Mouse (Mus musculus) intestine, postnatal 0 days (tissue): Measurements from ENCODE around the gene Kcnk13. TPM values are rescaled to one million over a fixed set of nuclear protein-coding genes. Genes with fewer than 3 reads are reported as not detected.

Experiments
- ATAC-seq: fragments of 200-750 bp; cut with Nextera tagmentation; 2 replicates; pipeline ENCODE4 v1.8.0; 2017; ENCODE audit warnings: mild to moderate bottlenecking, moderate TSS enrichment, moderate library complexity
- H3K27ac ChIP-seq: fragments of 300-500 bp; sonication (generic); 2 replicates; pipeline ENCODE4 v1.5.1; 2014; ENCODE audit warnings: mild to moderate bottlenecking, low read depth, low read length, moderate library complexity
- H3K27me3 ChIP-seq: fragments of 300-500 bp; sonication (generic); replicated peaks from 2 replicates; pipeline ENCODE4 v1.6.1; 2014; ENCODE audit warnings: low read length, mixed read lengths; ENCODE audit not compliant: control insufficient read depth, insufficient read depth
- H3K36me3 ChIP-seq: fragments of 300-500 bp; sonication (generic); 2 replicates; pipeline ENCODE4 v1.6.1; 2014; ENCODE audit warnings: mild to moderate bottlenecking, moderate library complexity; ENCODE audit not compliant: control insufficient read depth, insufficient read depth
- H3K4me1 ChIP-seq: fragments of 300-500 bp; sonication (generic); replicated peaks from 2 replicates; pipeline ENCODE4 v1.6.1; 2014; ENCODE audit warnings: antibody characterized with exemption, low read length, mixed read lengths; ENCODE audit not compliant: control insufficient read depth, insufficient read depth
- H3K4me2 ChIP-seq: fragments of 300-500 bp; sonication (generic); replicated peaks from 2 replicates; pipeline ENCODE4 v1.6.1; 2014; ENCODE audit warnings: low read depth, mild to moderate bottlenecking, moderate library complexity
- H3K4me3 ChIP-seq: fragments of 300-500 bp; sonication (generic); 2 replicates; pipeline ENCODE4 v1.5.1; 2014; ENCODE audit warnings: low read depth, low read length
- H3K9ac ChIP-seq: fragments of 300-500 bp; sonication (generic); 2 replicates; pipeline ENCODE4 v1.6.1; 2014; ENCODE audit warnings: mild to moderate bottlenecking, low read depth, low read length
- H3K9me3 ChIP-seq: fragments of 300-500 bp; sonication (generic); 2 replicates; pipeline ENCODE4 v1.6.1; 2016; ENCODE audit warnings: mixed run types; ENCODE audit not compliant: control insufficient read depth
- CTCF ChIP-seq: sonication (generic); IDR thresholded peaks from 2 replicates; pipeline ENCODE4 v1.5.1; 2016; ENCODE audit warnings: low read depth, mild to moderate bottlenecking, control low read depth, antibody characterized with exemption, moderate library complexity
- WGBS: fragments of 180-500 bp; shearing (Covaris S2); extraction: QIAGEN DNeasy Blood & Tissue Kit; methylation state at CpG from one replicate; pipeline ENCODE4 v1.1.7; 2014; 5-methylcytosine and 5-hydroxymethylcytosine counted together
- polyA plus RNA-seq: library from polyadenylated mRNA; unstranded; fragments of >200 nt; fragmentation: Nextera tagmentation; extraction: Ambion mirVana; gene quantifications from 2 replicates; pipeline ENCODE4 v1.2.1, GENCODE M21; 2015

Kcnk13 gene
- polyA plus RNA-seq, 1 experiment from 2014 or later: 0.43 TPM

DNA sequence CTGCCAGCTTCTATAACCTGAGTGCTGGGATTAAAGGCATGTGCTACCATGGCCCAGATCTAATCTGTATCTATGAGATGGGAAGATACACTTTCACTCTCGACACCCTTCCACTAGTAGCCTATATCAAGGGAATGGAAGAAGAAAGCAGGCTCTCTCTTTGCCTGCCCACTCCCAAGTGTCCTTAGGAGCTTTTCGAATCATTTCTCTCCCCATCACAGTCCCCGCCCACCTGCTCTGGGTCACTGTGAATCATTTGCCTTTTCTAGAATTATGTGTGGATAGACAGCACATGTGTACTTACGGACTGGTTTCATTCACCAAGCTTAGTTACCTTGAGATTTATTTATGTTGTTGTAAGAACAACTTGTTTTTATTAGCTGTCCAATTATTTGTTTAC, 68.2 kb downstream of the Kcnk13 start:
- Histone ChIP-seq H3K36me3 (no peaks in the 10 kb centered on the region), H3K4me1 (no peaks in the 10 kb centered on the region), H3K4me3 (no peak overlapping the region), H3K9me3 (no peaks in the 10 kb centered on the region), H3K4me2 (no peak overlapping the region), H3K9ac (no peak overlapping the region), H3K27ac (no peak overlapping the region), H3K27me3 (no peaks in the 10 kb centered on the region)
- ATAC-seq: no peak
- WGBS: 81% methylated on average over 4 of the region's 4 CpGs
- no peak for TF ChIP-seq CTCF

DNA sequence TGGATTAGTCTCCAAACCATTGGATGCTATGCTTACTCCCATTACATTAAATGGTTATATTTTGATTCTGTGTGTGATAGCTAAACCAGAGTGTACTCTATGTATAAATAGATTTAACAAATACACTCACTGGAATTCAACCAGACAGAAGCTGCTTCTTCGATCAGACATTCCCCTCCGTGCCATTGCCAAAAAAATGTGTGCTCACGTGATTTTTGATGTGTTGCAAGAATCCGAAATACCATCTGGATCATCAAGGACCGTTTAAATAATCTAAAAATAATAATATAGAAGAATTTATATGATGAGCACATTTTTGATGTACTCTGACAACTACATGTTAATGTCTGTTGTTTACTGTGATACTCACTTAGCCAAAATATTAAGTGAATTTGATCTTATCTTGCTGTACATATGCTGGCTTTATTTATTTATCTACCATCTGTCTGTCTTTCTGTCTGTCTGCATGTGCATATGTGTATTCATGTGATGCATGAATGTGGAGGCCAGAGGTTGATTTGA, 74.5 kb downstream of the Kcnk13 start:
- H3K9me3 ChIP-seq: no peaks in the 10 kb centered on the region
- no peak overlapping the region for H3K27ac ChIP-seq
- 79% methylated on average over 5 of the region's 5 CpGs for WGBS
- ATAC-seq: no peak
- H3K27me3 ChIP-seq: no peaks in the 10 kb centered on the region
- no peak overlapping the region for H3K4me3 ChIP-seq
- TF ChIP-seq CTCF: no peak
- H3K36me3 ChIP-seq: no peaks in the 10 kb centered on the region
- H3K4me1 ChIP-seq: no peaks in the 10 kb centered on the region
- no peak overlapping the region for H3K9ac ChIP-seq
- no peak overlapping the region for H3K4me2 ChIP-seq

DNA sequence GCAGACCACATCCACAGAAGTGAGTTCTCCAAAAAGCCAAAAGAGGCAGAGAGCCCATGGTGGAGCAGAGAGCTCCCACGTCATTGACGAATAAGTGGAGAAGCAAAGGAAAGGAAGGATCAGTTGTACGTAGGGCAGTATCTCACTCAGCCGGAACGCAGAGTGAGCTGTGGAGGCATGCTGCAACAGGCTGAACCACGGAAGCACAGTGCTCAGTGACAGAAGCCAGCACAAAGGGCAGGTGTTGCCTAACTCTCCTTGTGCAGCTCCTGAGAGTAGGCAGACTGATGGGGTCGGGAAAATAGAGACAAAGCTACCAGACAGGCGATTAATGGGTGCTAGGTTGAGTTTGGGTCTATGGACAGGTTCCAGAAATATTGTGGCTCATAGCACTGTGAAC, 77.8 kb downstream of the Kcnk13 start:
- Histone ChIP-seq H3K27me3 (no peaks in the 10 kb centered on the region), H3K4me3 (no peak overlapping the region), H3K4me1 (no peaks in the 10 kb centered on the region), H3K9me3 (no peaks in the 10 kb centered on the region), H3K9ac (no peak overlapping the region), H3K4me2 (no peak overlapping the region), H3K27ac (no peak overlapping the region), H3K36me3 (no peaks in the 10 kb centered on the region)
- TF ChIP-seq CTCF: no peak
- WGBS: 69% methylated on average over 8 of the region's 8 CpGs
- no peak for ATAC-seq

GRCm38 (mm10) chr12:100044704-100045103, 80.4 kb downstream of the Kcnk13 start:
- Histone ChIP-seq H3K27ac (no peak overlapping the region), H3K36me3 (no peaks in the 10 kb centered on the region), H3K4me1 (no peaks in the 10 kb centered on the region), H3K4me2 (no peak overlapping the region), H3K4me3 (no peak overlapping the region), H3K9me3 (no peaks in the 10 kb centered on the region), H3K27me3 (no peaks in the 10 kb centered on the region), H3K9ac (no peak overlapping the region)
- ATAC-seq: no peak
- TF ChIP-seq CTCF: no peak
- 38% methylated on average over 4 of the region's 4 CpGs for WGBS

DNA sequence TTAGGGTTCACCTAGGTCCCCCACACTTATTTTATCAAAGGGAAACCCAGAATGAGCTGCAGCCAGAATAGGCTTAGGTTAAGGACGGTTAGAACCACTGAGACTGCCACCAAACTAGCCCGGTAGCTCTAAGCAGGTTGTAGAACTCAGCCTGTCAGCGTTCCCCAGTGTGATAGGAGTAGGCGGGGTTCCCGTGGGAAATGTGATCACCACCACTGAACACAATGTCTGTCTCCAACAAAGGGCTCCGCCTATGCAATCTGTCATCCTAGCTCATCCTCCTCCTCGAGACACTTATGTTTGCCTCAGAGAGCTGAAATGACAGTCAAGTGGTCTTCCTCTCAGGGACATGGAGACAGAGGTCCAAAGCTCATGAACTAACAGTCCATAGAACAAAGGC, 86.3 kb downstream of the Kcnk13 start:
- Histone ChIP-seq H3K4me2 (no peak overlapping the region), H3K36me3 (no peaks in the 10 kb centered on the region), H3K9me3 (no peaks in the 10 kb centered on the region), H3K27me3 (no peaks in the 10 kb centered on the region), H3K4me1 (no peaks in the 10 kb centered on the region), H3K9ac (no peak overlapping the region), H3K4me3 (no peak overlapping the region), H3K27ac (no peak overlapping the region)
- WGBS: 47% methylated on average over 7 of the region's 7 CpGs
- ATAC-seq: no peak
- no peak for TF ChIP-seq CTCF

GRCm38 (mm10) chr12:100053617-100054016, 89.3 kb downstream of the Kcnk13 start:
- no peak overlapping the region for H3K4me3 ChIP-seq
- WGBS: 81% methylated on average over 5 of the region's 5 CpGs
- H3K27ac ChIP-seq: no peak overlapping the region
- H3K36me3 ChIP-seq: no peaks in the 10 kb centered on the region
- H3K27me3 ChIP-seq: no peaks in the 10 kb centered on the region
- no peak overlapping the region for H3K9ac ChIP-seq
- ATAC-seq: no peak
- TF ChIP-seq CTCF: no peak
- H3K4me1 ChIP-seq: no peaks in the 10 kb centered on the region
- H3K9me3 ChIP-seq: no peaks in the 10 kb centered on the region
- H3K4me2 ChIP-seq: no peak overlapping the region

DNA sequence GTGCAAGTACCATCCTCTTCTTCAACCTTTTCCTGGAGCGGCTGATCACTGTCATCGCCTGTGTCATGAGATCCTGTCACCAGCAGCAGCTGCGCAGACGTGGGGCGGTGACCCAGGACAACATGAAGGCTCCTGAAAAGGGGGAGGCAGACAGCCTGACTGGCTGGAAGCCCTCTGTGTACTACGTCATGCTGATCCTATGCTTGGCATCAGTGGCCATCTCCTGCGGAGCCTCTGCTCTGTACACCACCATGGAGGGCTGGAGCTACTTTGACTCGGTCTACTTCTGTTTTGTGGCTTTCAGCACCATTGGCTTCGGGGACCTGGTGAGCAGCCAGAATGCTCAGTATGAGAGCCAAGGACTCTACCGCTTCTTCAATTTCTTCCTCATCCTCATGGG, 96.8 kb downstream of the Kcnk13 start:
- H3K27ac ChIP-seq: no peak overlapping the region
- no peak overlapping the region for H3K4me2 ChIP-seq
- H3K27me3 ChIP-seq: no peaks in the 10 kb centered on the region
- no peaks in the 10 kb centered on the region for H3K4me1 ChIP-seq
- no peak for TF ChIP-seq CTCF
- H3K36me3 ChIP-seq: no peaks in the 10 kb centered on the region
- WGBS: 91% methylated on average over 10 of the region's 10 CpGs
- ATAC-seq: no peak
- no peak overlapping the region for H3K9ac ChIP-seq
- no peak overlapping the region for H3K4me3 ChIP-seq
- H3K9me3 ChIP-seq: no peaks in the 10 kb centered on the region
